Mouse (Mus musculus): ENCODE measurements around the gene Faf1.

GRCm38 (mm10) chr4:109649331-109649730 lies 27.1 kb upstream of the Faf1 start:
- TF ChIP-seq POLR2A (IDR thresholded peaks at IDR 0.05; ENCODE audit: borderline replicate concordance, extremely low read depth, low read depth, low read length) = no peak
- TF ChIP-seq CTCF (IDR thresholded peaks at IDR 0.05; ENCODE audit: insufficient read depth, low read length) = no peak

Measured in lung, adult 2 months (tissue).